Mouse (Mus musculus) gonadal fat pad, adult 2 months (tissue): ENCODE data around the gene Uvrag. TPM values are rescaled to one million over a fixed set of nuclear protein-coding genes. Genes with fewer than 3 reads are reported as not detected.
"Not testable (repeated sequence)": the region's sequence is repeated elsewhere in the genome, so short reads cannot be mapped to it uniquely, and the experiment has no call there.

Experiments used
- DNase-seq: peaks from one replicate; pipeline ENCODE4 v3.0.0-alpha.2; 2012; ENCODE audit warnings: low read depth
- polyA plus RNA-seq: library from polyadenylated mRNA; depleted of rRNA; stranded (reverse); fragments of >200 nt; gene quantifications from 2 replicates; pipeline ENCODE4 v1.2.3, GENCODE M21; 2012

The Uvrag gene
- polyA plus RNA-seq, 1 experiment = 13.4 TPM

DNA sequence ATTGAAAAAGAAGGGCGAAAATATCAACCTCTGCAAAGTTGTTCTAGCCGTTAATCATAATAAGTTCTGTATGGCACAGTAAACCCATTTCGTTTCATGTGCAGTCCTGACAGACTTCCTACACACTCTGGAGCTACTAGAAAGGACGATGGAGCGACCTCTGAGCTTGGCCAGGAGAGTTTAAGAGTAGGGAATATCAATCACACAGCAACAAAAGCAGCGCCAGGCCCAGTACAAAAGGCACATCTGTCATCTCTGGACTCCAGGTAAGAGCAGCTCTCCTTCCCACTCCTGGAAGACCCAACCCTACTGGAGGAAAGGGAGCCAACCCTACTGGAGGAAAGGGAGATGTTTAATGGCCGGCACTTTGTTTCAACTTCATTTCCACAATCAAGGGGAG lies 43.2 kb downstream of the Uvrag start:
- DNase-seq = no peak

DNA sequence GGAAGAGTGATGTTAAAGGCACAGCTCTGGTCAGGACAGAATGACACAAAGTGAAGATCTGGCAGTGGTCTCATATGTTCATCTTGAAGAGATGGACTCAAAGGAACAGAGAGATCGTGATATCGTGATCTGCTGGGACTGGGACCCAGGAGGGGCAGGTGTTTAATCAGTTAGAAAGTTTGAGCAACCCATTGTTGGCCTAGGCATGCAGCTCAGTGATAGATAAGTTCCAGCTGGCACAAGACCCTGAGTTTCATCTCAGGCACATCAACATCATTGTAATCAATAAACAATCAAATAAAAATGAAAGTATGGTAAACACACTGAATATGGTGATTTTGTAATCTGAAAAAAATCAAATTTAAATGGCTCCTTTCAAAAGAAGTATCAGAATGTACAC lies 43.8 kb downstream of the Uvrag start:
- no peak for DNase-seq

DNA sequence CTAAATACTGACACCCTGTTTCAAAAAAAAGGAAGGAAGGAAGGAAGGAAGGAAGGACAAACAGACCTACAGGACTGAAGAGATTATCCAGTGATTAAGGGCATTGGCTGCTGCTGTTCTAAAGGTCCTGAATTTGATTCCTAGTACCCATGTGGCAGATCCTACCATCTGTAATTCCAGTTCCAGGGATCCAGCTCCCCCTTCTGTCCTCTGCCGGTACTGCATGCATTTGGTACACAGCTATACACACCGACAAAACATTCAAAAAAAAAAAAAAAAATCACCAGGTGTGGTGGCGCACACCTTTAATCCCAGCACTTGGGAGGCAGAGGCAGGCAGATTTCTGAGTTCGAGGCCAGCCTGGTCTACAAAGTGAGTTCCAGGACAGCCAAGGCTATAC lies 45.8 kb downstream of the Uvrag start:
- DNase-seq = no peak

DNA sequence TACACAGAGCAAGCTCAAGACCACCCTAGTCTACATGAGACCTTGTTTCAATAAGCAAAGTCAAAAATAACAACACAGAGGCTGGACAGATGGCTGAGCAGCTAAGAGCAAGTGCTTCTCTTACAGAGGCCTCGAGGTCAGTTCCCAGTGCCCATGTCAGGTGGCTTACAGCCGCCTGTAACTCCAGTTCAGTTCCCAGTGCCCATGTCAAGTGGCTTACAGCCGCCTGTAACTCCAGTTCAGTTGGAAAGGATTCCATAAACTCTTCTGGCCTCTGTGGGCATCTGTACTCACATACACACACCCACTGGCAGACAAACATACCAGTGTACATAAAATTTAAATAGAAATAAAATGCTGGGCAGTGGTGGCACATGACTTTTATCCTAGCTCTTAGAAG lies 46.6 kb downstream of the Uvrag start:
- DNase-seq = no peak

DNA sequence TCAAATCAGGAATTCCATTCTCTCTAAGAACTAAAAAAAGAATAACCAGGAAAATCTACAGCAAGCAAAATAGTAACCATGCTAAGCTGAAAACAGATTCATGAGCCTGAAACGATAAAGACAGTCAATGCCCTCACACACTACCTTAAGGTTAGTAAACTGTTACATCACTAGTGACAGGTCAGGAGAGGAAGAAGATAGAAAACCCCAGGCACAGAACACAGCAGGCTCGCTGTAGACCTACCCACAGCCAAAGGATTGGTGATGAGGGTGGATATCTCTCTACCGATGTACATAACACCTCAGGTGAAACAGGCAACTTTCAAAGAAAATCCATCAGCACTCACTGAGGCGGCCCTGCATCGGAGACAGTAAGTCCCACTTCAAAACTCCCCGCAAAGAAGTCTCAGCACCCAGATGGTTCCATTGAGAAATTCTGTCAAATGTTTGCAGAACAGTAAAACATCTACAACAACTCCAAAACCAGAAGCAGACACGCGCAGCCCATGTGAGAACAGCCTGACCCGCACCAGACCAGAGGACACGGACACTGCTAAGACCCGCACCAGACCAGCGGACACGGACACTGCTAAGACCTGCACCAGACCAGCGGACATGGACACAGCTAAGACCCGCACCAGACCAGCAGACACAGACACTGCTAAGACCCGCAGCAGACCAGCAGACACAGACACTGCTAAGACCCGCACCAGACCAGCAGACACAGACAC lies 48.9 kb downstream of the Uvrag start:
- DNase-seq = no peak

DNA sequence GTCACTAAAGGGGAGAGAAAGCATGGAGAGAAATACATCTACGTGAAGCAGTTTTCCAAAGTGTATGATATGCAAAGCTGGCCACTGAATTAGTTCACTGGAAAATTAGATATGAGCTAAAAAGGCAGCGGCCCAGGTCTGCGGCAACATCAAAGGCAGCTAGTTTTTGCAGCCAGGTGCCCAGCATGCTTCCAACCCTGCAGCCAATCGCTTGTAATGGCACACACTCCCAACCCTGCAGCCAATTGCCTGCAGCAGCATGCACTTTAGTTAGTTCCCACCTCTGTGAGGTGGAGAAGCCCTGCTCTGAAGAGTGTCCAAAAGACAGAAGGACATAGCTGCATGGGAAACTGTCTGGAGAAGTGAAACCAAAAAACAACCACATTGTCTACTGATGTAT lies 51.2 kb downstream of the Uvrag start:
- no peak for DNase-seq

DNA sequence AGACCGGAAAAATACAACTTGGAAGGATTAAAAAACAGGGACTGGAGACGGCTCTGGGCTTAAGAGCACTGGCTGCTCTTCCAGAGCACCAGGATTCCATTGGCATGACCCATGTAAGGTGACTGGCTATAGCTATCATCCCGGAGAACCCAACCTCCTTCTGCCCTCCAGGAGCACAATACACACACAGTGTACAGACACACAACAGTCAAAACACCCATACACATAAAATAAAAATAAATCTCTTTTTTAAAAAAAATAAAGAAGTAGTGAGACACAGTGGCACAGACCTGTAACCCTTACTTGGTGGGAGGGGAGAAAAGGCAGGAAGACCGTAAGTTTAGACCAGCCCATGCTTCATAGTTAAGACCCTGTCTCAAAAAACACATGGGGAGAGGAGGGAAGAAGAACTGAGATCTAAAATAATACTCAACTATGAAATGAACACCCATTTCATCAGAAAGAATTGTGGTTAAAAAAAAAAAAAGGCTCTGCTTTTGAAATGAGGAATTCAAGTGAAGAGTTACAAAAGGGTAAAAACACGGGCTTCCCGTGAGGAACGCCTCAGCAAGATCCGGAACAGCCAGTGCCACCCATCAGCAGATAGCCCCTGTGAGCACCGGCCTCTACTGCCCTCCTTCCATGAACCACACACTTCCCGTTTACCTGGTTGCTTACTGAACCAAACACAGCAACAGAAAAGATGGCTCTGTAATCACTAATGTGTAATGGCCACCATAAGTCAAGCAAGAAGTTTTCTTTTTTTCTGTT lies 52.2 kb downstream of the Uvrag start:
- no peak for DNase-seq

DNA sequence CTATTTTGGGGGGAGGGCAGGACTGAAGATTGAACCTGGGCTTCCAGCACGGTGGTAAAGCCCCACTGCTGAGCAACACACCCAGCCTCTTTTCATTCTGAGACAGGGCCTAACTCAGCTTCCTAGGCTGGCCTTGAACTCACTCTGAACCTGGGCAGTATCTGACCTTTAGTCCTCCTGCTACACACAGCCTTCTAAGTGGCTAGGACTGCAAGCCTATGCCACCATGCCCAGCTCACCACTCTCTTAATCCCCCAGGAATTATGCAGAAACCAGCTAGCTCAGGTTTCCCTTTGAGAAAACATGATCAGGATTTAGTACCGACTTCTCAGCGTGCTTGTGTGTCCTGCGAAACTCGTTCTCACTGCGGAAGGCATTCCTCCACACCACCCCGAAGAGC lies 53.4 kb downstream of the Uvrag start:
- DNase-seq = no peak

DNA sequence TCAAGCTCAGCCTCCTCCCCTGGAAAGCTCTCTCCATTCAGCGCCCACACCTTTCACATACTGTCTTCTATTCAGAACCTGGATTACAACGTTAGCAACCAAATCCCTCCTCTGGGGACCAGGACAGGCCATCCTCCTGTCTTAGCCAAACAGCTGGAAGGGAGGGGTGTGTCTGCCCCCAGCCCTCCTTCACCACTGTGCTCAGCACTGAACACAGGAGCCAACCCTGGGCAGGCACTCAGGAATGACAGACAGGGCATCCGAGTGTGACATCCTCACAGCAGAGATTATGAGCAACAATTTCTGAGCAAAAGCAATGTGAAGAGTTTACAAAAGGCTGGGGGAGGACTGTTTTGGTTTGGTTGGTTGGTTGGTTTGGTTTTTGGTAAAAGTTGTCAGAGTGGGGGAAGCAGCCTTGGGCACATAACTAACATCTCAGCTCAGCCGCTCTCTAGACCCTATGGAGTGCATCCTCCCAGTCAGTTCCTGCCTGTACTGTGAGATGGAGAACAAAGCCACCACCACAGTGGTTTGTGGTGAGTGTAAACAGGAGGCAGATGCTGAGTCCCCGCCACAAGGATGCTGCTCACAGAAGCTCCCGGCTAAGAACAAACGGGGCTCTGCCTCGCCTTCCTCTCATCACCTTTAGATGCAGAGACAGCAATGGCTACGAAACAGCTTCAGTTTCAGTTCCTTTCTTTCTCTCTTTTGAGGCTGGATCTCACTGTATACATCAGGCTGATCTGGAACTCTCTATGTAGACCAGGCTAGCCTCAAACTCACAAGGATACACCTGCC lies 54.1 kb downstream of the Uvrag start:
- DNase-seq = no peak

DNA sequence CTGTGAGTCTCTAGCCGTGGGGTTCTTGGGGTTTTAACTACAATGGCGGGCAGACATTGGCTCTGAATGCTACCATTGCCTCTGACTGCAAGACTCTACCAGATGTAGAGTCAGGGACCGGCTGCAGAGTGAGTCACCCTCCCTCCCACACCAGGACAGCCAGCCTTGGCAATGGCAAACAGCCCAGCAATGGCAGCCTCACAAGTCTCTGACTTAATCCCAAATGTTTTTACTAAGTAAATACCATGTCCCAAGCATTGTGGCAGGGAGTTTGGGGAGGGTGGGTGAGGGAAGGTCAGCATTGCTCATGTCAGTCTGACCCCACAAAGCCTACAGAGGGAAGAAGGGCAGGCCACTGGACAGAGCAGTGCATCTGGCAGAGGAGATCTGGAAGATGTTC lies 55.7 kb downstream of the Uvrag start:
- DNase-seq = peak; percentile 54

DNA sequence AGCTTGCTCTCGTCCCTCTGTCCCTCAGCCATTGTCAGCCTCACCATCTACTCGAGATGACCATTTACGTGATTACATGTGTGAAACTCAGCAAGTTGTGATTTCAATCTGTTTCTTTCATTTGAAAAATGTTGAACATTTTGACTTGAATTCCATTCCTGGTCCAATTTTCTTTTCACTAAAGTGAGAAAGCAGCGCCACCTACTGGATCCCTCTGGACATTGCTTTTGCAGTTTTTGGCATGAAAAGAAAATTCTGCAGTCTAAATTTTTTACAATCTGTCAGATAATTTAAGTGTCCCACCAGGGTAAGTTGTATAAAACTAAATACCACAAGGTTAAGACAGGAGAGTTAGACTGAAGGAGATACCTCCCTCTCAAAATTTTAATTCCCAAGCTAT lies 61.4 kb downstream of the Uvrag start:
- no peak for DNase-seq

DNA sequence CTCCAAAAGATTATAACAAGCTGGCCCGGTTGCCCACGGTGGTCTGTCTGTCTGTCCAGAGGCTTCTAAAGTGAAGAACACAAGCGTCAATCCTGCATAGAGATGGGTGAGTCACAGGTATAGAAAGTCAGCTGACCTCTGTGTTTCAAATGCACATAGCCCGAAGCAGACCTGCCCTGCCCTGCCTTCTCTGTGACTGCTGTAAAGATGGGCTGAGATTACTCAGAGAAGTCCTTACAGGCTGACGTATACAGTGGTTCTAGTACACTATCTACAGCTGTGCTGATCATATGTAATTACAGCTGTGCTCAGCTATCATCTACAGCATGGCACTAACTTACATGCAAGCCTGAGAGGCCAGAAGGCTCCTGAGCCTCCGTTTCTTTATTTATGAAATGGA lies 62.1 kb downstream of the Uvrag start:
- DNase-seq = no peak

DNA sequence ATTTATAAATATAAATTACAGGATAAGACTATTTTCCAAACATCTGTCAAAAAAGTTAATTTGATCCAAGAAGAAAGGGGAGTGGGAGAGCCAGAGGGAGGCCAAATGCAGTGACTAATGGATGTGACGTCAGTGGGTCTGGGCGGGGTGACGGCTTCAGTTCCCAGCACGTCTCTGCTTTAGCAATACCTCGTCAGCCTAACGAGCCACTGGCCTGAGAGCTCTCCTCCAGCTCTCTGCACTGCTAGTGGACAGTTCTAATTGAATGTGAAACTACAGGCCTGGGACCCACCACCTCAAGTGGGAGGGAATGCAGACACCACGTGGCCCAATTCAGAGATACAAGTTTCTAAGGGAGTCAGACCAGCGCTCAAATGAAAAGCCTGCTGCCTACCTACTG lies 63.7 kb downstream of the Uvrag start:
- no peak for DNase-seq

DNA sequence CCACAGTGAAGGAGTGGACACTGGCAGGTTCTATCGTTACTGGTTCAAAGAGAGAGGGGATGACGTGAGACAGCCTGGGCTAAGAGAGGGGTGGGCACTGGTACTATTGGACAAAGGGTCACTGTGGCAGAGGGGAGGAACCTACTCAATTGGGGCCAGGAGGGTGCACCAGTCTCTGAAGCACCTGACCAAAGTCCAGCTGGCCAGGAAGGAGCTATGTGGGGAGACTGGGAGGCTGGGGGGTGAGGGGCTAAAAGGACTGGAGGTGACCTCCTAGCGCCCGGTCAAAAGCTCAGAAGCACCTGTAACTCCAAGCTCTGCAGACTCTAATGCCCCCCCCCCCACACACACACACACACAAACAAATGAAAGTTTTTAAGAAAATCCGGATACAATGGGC lies 65.8 kb downstream of the Uvrag start:
- no peak for DNase-seq

DNA sequence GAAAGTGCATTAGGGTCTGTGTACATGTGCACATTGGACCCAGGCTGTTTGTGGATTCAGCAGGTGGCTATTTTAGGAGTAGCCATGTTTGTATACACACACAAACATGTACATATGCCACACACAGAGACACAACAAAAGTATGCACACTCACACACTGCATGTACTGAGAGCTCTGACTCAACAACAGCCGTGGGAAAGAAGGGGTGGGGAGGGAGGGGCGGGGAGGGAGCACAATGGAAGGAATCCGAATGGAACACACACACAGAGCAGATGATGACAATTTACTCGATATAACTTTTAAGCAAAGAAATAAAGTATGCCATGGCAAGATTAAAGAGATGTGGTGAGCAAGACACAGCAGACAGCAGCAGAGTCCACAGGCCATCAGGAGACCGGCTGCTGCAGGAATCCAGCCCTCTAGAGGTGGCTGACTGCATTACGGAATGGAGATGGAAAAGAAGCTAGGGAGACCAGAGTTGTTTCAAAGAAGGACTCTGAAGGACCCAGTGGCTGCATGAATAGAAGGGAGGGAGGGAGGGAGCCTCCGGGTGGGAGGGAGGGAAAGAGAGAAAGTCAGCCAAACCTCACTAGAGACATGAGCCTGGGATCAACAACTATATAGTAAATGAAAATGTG lies 67.1 kb downstream of the Uvrag start:
- DNase-seq = no peak

DNA sequence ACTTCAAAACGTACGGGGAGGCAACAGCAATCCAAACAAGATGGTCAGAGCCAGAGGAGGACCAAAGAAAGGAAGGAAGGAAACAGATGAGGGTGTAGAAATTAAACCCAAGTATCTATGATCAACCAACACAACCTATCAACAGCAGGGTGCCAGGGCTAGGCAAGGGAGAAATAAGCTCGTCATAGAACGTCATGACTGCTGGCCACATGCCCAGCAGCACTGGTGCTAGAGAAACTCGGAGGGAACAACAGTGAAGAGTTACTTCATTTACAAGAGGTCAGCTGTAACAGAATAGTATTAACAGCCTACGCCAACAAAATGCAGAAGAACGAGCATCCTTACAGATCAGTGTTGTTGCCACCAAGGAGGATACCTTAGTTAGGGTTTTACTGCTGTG lies 73.2 kb downstream of the Uvrag start:
- no peak for DNase-seq

DNA sequence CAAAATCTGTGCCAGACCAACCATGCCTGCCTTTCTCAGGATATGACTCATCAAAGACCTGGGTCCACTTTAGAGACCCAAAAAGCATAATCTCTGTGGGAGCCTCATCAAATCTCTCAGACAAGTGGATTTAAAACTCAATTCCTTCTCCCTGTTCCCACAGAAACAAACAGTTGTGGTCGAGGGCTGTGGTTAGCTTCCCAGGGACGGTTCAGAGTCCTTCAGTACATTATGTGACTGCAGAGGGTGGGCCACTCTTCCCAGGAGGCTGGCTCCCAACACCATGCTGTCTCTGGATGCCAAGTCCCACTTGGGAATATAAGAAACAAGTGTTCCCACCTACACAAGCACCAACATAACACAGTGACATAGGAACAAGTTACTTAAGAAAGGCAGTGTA lies 75.0 kb downstream of the Uvrag start:
- no peak for DNase-seq

DNA sequence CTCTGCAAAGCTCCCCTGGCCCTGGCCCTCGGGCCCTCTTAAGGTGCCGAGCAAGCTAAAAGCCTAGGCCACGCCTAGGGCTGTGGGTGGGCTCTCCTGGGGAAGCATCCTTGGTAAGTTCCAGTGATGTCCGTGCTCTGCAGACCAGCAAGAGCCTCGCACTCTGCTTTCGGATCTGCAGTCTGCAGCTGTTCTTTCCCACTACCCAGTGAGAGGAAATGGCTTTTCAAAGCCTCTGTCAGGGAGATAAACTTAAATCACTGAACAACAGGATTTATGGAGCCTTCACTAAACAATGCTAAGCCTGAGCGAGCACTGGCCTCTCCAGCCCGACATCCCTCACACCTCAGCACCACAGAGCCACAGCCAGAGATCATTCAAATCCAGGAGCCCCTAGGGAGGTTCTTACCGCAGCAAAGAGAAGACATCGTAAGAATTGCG lies 75.5 kb downstream of the Uvrag start:
- DNase-seq = no peak

DNA sequence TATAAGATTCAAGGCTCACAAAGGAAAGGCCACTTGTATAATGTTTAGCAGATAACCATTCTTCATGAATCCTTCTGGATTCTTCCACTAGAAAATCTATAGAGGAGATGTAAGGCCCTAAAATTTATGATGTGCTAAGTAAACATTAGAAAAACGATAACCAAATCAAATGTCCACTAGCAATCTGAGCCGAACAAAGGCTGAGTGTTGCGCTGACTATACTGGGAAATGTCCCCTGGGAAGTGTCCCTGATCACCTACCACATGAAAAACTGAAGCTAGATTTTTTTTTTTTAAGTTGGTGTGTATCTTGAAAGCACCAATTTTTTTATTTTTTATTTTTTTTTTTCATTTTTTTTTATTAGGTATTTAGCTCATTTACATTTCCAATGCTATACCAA lies 76.1 kb downstream of the Uvrag start:
- DNase-seq = no peak

DNA sequence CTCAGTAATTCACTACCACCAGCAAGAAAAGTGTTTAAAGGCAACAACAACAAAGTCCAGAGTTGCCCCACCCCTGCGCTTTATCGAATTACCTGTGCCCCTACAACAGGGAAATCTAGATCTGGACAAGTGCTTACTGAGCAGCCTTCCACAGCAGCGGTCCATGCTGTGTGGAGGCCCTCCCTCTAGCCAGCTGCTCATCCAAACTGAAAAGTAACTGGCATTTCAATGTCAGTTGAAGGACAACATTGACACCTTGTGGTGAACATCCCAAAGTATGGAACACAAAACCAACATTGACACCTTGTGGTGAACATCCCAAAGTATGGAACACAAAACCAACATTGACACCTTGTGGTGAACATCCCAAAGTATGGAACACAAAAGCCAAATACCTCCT lies 78.7 kb downstream of the Uvrag start:
- DNase-seq = not testable (repeated sequence)

DNA sequence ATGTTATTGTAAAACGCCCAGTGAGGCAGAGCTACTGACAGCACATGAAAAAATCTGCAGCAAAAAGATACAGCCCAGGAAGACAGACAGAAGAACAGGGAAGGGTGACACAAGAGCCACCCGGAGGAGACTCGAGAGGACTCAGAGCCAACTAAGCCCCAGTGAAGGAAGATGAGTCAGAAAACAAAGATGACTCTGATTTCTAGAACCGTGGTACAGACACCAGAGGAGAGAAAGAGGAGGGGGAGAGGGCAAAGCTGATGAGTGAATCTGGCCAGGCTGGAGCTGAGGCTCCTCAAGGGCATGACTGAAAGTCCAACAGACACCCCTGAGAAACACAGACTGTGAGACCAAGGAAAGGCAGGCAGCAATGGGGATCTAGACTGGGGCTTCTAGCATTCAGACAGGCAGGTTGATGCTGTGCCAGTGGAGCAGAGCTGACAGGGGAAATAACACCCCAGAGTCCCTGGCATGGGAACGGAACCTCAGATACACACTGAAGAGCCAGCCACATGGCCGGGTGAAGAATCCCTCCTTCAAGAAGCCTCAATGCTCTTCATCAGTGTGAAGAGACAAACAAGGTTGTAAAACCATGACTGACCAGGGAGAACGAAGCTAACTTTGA lies 79.8 kb downstream of the Uvrag start:
- DNase-seq = no peak

DNA sequence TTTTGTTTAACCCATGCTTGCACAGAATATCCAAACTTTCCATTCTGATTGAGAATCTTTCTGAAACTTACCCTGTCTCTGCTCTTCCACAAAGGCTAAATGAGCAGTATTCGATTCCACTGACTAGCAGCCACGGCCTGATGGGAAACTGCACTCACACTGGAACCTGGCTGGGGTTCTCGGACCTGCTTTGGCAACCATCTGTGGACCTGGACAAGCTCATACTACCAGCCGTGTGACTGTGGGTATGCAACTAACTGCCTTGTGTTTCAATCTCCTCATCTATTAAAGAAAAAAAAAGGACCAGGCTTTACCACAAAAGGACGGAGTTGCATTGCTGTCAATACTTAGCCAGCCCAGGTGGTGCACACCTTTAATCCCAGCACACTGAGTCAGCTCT lies 80.5 kb downstream of the Uvrag start:
- DNase-seq = no peak
